Mouse (Mus musculus) liver, postnatal 0 days (tissue): Measurements from ENCODE around the gene Cd101. TPM values are rescaled to one million over a fixed set of nuclear protein-coding genes. Genes with fewer than 3 reads are reported as not detected.
A peak's percentile ranks its signal among the peaks of the same experiment; 100 is the strongest.

Experiments
- ATAC-seq: fragments of 200-750 bp; cut with Nextera tagmentation; 2 replicates; pipeline ENCODE4 v1.8.0; 2017; ENCODE audit warnings: mild to moderate bottlenecking, moderate library complexity
- DNase-seq: peaks from one replicate; pipeline ENCODE4 v3.0.0-alpha.2; 2016
- H3K27ac ChIP-seq: fragments of 300-500 bp; sonication (generic); 2 replicates; pipeline ENCODE4 v1.5.1; 2014; ENCODE audit warnings: antibody characterized with exemption, moderate library complexity, mild to moderate bottlenecking, low read depth
- H3K27me3 ChIP-seq: fragments of 300-500 bp; sonication (generic); 2 replicates; pipeline ENCODE4 v1.6.1; 2014; ENCODE audit warnings: low read length, control low read depth, mixed read lengths; ENCODE audit not compliant: insufficient read depth
- H3K36me3 ChIP-seq: fragments of 300-500 bp; sonication (generic); replicated peaks from 2 replicates; pipeline ENCODE4 v1.6.1; 2014; ENCODE audit warnings: mild to moderate bottlenecking, control low read depth, low read length, moderate library complexity, mixed read lengths; ENCODE audit not compliant: insufficient read depth
- H3K4me1 ChIP-seq: fragments of 300-500 bp; sonication (generic); 2 replicates; pipeline ENCODE4 v1.6.1; 2014; ENCODE audit warnings: antibody characterized with exemption, mild to moderate bottlenecking, control low read depth; ENCODE audit not compliant: insufficient read depth
- H3K4me2 ChIP-seq: fragments of 300-500 bp; sonication (generic); 2 replicates; pipeline ENCODE4 v1.6.1; 2014; ENCODE audit warnings: low read depth, mild to moderate bottlenecking, low read length, moderate library complexity, mixed read lengths
- H3K4me3 ChIP-seq: fragments of 300-500 bp; sonication (generic); 2 replicates; pipeline ENCODE4 v1.5.1; 2014; ENCODE audit warnings: low read depth, low read length
- H3K9ac ChIP-seq: fragments of 300-500 bp; sonication (generic); replicated peaks from 2 replicates; pipeline ENCODE4 v1.6.1; 2014; ENCODE audit warnings: mild to moderate bottlenecking, moderate library complexity
- H3K9me3 ChIP-seq: fragments of 300-500 bp; sonication (generic); 2 replicates; pipeline ENCODE4 v1.6.1; 2016; ENCODE audit warnings: mild to moderate bottlenecking, control low read depth, low read length, mixed read lengths
- CTCF ChIP-seq: sonication (generic); IDR thresholded peaks from 2 replicates; pipeline ENCODE4 v1.5.1; 2016; ENCODE audit warnings: antibody characterized with exemption, low read depth
- EP300 ChIP-seq: IDR thresholded peaks from 2 replicates; pipeline ENCODE4 v1.6.1; 2016; ENCODE audit warnings: antibody characterized with exemption, low read depth, mild to moderate bottlenecking
- WGBS: fragments of 180-500 bp; shearing (Covaris S2); extraction: QIAGEN DNeasy Blood & Tissue Kit; methylation state at CpG from one replicate; pipeline ENCODE4 v1.1.7; 2014; ENCODE audit not compliant: insufficient replicate concordance; 5-methylcytosine and 5-hydroxymethylcytosine counted together
- polyA plus RNA-seq: library from polyadenylated mRNA; unstranded; fragments of >200 nt; fragmentation: Nextera tagmentation; extraction: Ambion mirVana; gene quantifications from 2 replicates; pipeline ENCODE4 v1.2.1, GENCODE M21; 2015

Gene Cd101
- polyA plus RNA-seq, 1 experiment from 2014 or later = 0.12 TPM

GRCm38 (mm10) chr3:100993718-100994117 is 35.6 kb downstream of the Cd101 start:
- no peak overlapping the region for H3K9ac ChIP-seq
- H3K4me2 ChIP-seq = no peak overlapping the region
- no peaks in the 10 kb centered on the region for H3K9me3 ChIP-seq
- WGBS = 24% methylated on average over 15 of the region's 15 CpGs
- no peak overlapping the region for H3K4me3 ChIP-seq
- H3K27ac ChIP-seq = 0 out of 2 replicates have a peak overlapping the region, but pooled peaks have one; percentile 22
- no peaks in the 10 kb centered on the region for H3K36me3 ChIP-seq
- peak; percentile 34 for DNase-seq
- no peaks in the 10 kb centered on the region for H3K27me3 ChIP-seq
- TF ChIP-seq EP300 = no peak
- no peak for TF ChIP-seq CTCF
- peak; percentile 38; the same call in 1 of the 2 replicates for ATAC-seq
- H3K4me1 ChIP-seq = peaks cover 9% of the 10 kb centered on the region; the same call in 1 of the 2 replicates

- Histone ChIP-seq H3K4me2 (no peak overlapping the region), H3K27ac (0 out of 2 replicates have a peak overlapping the region, but pooled peaks have one; percentile 22), H3K4me1 (peaks cover 9% of the 10 kb centered on the region; the same call in 1 of the 2 replicates), H3K36me3 (no peaks in the 10 kb centered on the region), H3K4me3 (no peak overlapping the region), H3K27me3 (no peaks in the 10 kb centered on the region), H3K9me3 (no peaks in the 10 kb centered on the region), H3K9ac (no peak overlapping the region)
- DNase-seq (no peak), ATAC-seq (no peak)
- no peak for TF ChIP-seq EP300
- TF ChIP-seq CTCF = no peak
- 66% methylated on average over 7 of the region's 7 CpGs for WGBS
These were observed 36.2 kb downstream of the Cd101 start for GRCm38 (mm10) chr3:100993158-100993557.

- 38% methylated on average over 1 of the region's 1 CpGs for WGBS
- H3K27ac ChIP-seq = no peak overlapping the region
- H3K4me1 ChIP-seq = peaks cover 6% of the 10 kb centered on the region; the same call in 1 of the 2 replicates
- no peak overlapping the region for H3K9ac ChIP-seq
- TF ChIP-seq EP300 = no peak
- no peak for TF ChIP-seq CTCF
- H3K4me2 ChIP-seq = no peak overlapping the region
- DNase-seq (no peak), ATAC-seq (no peak)
- no peaks in the 10 kb centered on the region for H3K36me3 ChIP-seq
- no peaks in the 10 kb centered on the region for H3K27me3 ChIP-seq
- no peak overlapping the region for H3K4me3 ChIP-seq
- H3K9me3 ChIP-seq = no peaks in the 10 kb centered on the region
These were observed 39.1 kb downstream of the Cd101 start for GRCm38 (mm10) chr3:100990231-100990630.

- TF ChIP-seq CTCF = no peak
- no peak for TF ChIP-seq EP300
- ATAC-seq (no peak), DNase-seq (no peak)
These were observed 39.9 kb downstream of the Cd101 start for GRCm38 (mm10) chr3:100989417-100989816.

GRCm38 (mm10) chr3:100979290-100979689 is 50.1 kb downstream of the Cd101 start:
- Histone ChIP-seq H3K27ac (no peak overlapping the region), H3K9ac (no peak overlapping the region), H3K27me3 (0 out of 2 replicates have a peak, but pooled peaks cover 3% of the 10 kb centered on the region), H3K4me2 (no peak overlapping the region), H3K4me1 (no peaks in the 10 kb centered on the region), H3K36me3 (no peaks in the 10 kb centered on the region), H3K9me3 (no peaks in the 10 kb centered on the region), H3K4me3 (no peak overlapping the region)
- ATAC-seq = no peak
- TF ChIP-seq CTCF (no peak), EP300 (no peak)
- DNase-seq = no peak
- WGBS = 31% methylated on average over 8 of the region's 8 CpGs

More at GRCm38 (mm10) chr3:100989417-100989816, 39.9 kb downstream of the Cd101 start:
- no peaks in the 10 kb centered on the region for H3K9me3 ChIP-seq
- peaks cover 4% of the 10 kb centered on the region; the same call in 1 of the 2 replicates for H3K4me1 ChIP-seq
- H3K9ac ChIP-seq = no peak overlapping the region
- no peak overlapping the region for H3K4me2 ChIP-seq
- H3K27me3 ChIP-seq = no peaks in the 10 kb centered on the region
- 69% methylated on average over 12 of the region's 12 CpGs for WGBS
- H3K36me3 ChIP-seq = no peaks in the 10 kb centered on the region
- no peak overlapping the region for H3K27ac ChIP-seq
- no peak overlapping the region for H3K4me3 ChIP-seq

GRCm38 (mm10) chr3:100973906-100974305 is 55.5 kb downstream of the Cd101 start:
- ATAC-seq = no peak
- WGBS = 2% methylated on average over 1 of the region's 1 CpGs

More at GRCm38 (mm10) chr3:100973906-100974305, 55.5 kb downstream of the Cd101 start:
- Histone ChIP-seq H3K27ac (no peak overlapping the region), H3K9me3 (no peaks in the 10 kb centered on the region), H3K9ac (no peak overlapping the region), H3K36me3 (no peaks in the 10 kb centered on the region), H3K4me3 (no peak overlapping the region), H3K27me3 (no peaks in the 10 kb centered on the region), H3K4me1 (peaks cover 5% of the 10 kb centered on the region), H3K4me2 (no peak overlapping the region)
- TF ChIP-seq EP300 (no peak), CTCF (peak; percentile 75)
- no peak for DNase-seq
